Mouse (Mus musculus) heart, adult 11 months (tissue): ENCODE measurements around the gene Pdap1.
"Not testable (repeated sequence)": the region's sequence is repeated elsewhere in the genome, so short reads cannot be mapped to it uniquely, and the experiment has no call there.

Experiments
- DNase-seq: peaks from one replicate; pipeline ENCODE4 v3.0.0; 2022

The Pdap1 gene

GRCm38 (mm10) chr5:145139571-145140519 lies at the start of gene Pdap1, which contains the start of gene Bud31:
TSS of gene Pdap1 (minus strand) at chr5:145140238.
TSS of gene Bud31 (plus strand) at chr5:145140362.
- peak; percentile 99 for DNase-seq

- peak; percentile 85 for DNase-seq
These were observed 49.4 kb upstream of the Pdap1 start for GRCm38 (mm10) chr5:145189416-145189815.

GRCm38 (mm10) chr5:145185244-145185643 lies 45.2 kb upstream of the Pdap1 start:
- DNase-seq, result peak; percentile 85

- DNase-seq, result peak; percentile 95
These were observed 38.5 kb upstream of the Pdap1 start for GRCm38 (mm10) chr5:145178461-145178980.

GRCm38 (mm10) chr5:145167306-145167661 lies 27.2 kb upstream of the Pdap1 start:
- DNase-seq, result no peak

- peak; percentile 100 for DNase-seq
These were observed 26.7 kb upstream of the Pdap1 start, which contains the start of the genes Ptcd1 and Cpsf4 for GRCm38 (mm10) chr5:145166536-145167305. TSS of gene Ptcd1 (minus strand) at chr5:145167108. TSS of gene Cpsf4 (plus strand) at chr5:145167213.

- peak; percentile 92 for DNase-seq
These were observed 25.1 kb upstream of the Pdap1 start for GRCm38 (mm10) chr5:145165184-145165583.

- DNase-seq, result peak; percentile 85
These were observed 24.7 kb upstream of the Pdap1 start for GRCm38 (mm10) chr5:145164710-145165109.

GRCm38 (mm10) chr5:145161361-145161760 lies 21.3 kb upstream of the Pdap1 start:
- DNase-seq, result no peak

- DNase-seq, result no peak
These were observed 12.7 kb upstream of the Pdap1 start for GRCm38 (mm10) chr5:145152690-145153089.

- no peak for DNase-seq
These were observed 9.3 kb upstream of the Pdap1 start for GRCm38 (mm10) chr5:145149294-145149693.

- no peak for DNase-seq
These were observed 7.7 kb upstream of the Pdap1 start for GRCm38 (mm10) chr5:145147748-145148147.

- DNase-seq, result peak; percentile 92
These were observed 573 bp upstream of the Pdap1 start for GRCm38 (mm10) chr5:145140611-145141010.

- DNase-seq, result no peak
These were observed 1.2 kb downstream of the Pdap1 start for GRCm38 (mm10) chr5:145138836-145139235.

- not testable (repeated sequence) for DNase-seq
These were observed 6.8 kb downstream of the Pdap1 start for GRCm38 (mm10) chr5:145133275-145133674.

GRCm38 (mm10) chr5:145130995-145131394 lies 9.0 kb downstream of the Pdap1 start:
- no peak for DNase-seq

GRCm38 (mm10) chr5:145130191-145130590 lies 9.8 kb downstream of the Pdap1 start:
- DNase-seq, result peak; percentile 95

GRCm38 (mm10) chr5:145129773-145130172 lies 10.3 kb downstream of the Pdap1 start:
- not testable (repeated sequence) for DNase-seq

GRCm38 (mm10) chr5:145129124-145129523 lies 10.9 kb downstream of the Pdap1 start:
- no peak for DNase-seq

GRCm38 (mm10) chr5:145126580-145126979 lies 13.5 kb downstream of the Pdap1 start:
- DNase-seq, result peak; percentile 90

GRCm38 (mm10) chr5:145123396-145123795 lies 16.6 kb downstream of the Pdap1 start:
- DNase-seq, result peak; percentile 86

- peak; percentile 93 for DNase-seq
These were observed 19.1 kb downstream of the Pdap1 start for GRCm38 (mm10) chr5:145120921-145121320.

- no peak for DNase-seq
These were observed 20.7 kb downstream of the Pdap1 start for GRCm38 (mm10) chr5:145119385-145119784.
